Comparison of ENCODE assay signal across 11 mouse cellular contexts in genomic region chr4:47251693-47252435, GRCm38 (mm10). TPM values are rescaled to one million over a fixed set of nuclear protein-coding genes. Genes with fewer than 3 reads are reported as not detected.
DNase-seq lines count a peak whose midpoint lies in the region; ATAC-seq and TF ChIP-seq lines count a peak whose summit lies in the region.
"Had no signal": no experiment of that assay in that cellular context is flagged by ENCODE, and none has a peak within 500 bp of the region (broad histone marks: within the 10 kb centered on the region; RNA-seq: fewer than 3 reads in every experiment).

No protein-coding gene starts in this region.

- no peak for TF ChIP-seq POLR2A in heart, adult 2 months (IDR thresholded peaks at IDR 0.05; ENCODE audit: insufficient read depth, low read depth, low read length)

- DNase-seq in heart, adult 11 months: peak; percentile 98
- DNase-seq in adrenal gland, postnatal 25 days: peak; percentile 28
- peak; percentile 67 to 80 for DNase-seq in heart, adult 2 months
- DNase-seq in left cerebral cortex, postnatal 14 days (ENCODE audit: low spot score in 2 of 2): peak; percentile 62 to 63
- no peak for DNase-seq in urinary bladder, postnatal 4 days (ENCODE audit: low spot score in 2 of 2)

- no peak overlapping the region for H3K9ac ChIP-seq in heart, embryonic 11.5 days (ENCODE audit: low read depth, low read length)
- H3K9ac ChIP-seq in heart, adult 2 months (ENCODE audit: low read depth, low read length): no peak overlapping the region
- H3K9ac ChIP-seq in neural tube, embryonic 15.5 days (replicated peaks): no peak overlapping the region
- no peak overlapping the region for H3K9ac ChIP-seq in intestine, embryonic 16.5 days (ENCODE audit: low read depth, low read length)
- H3K9ac ChIP-seq: stomach, embryonic 15.5 days had no signal

- H3K27me3 ChIP-seq in heart, embryonic 11.5 days (ENCODE audit: control insufficient read depth, insufficient read depth, low read length): no peaks in the 10 kb centered on the region
- no peaks in the 10 kb centered on the region for H3K27me3 ChIP-seq in heart, adult 2 months (ENCODE audit: control insufficient read depth, insufficient read depth, low read length)
- H3K27me3 ChIP-seq in neural tube, embryonic 15.5 days (replicated peaks): no peaks in the 10 kb centered on the region
- no peaks in the 10 kb centered on the region for H3K27me3 ChIP-seq in intestine, embryonic 16.5 days (replicated peaks; ENCODE audit: control insufficient read depth, insufficient read depth, low read length)
- H3K27me3 ChIP-seq: Patski; stomach, embryonic 15.5 days had no signal

- TF ChIP-seq EP300 in heart, adult 2 months (IDR thresholded peaks at IDR 0.05; ENCODE audit: insufficient read depth, low read depth, low read length): peak; percentile 82

- H3K4me2 ChIP-seq in heart, embryonic 11.5 days: no peak overlapping the region
- H3K4me2 ChIP-seq in neural tube, embryonic 15.5 days: no peak overlapping the region
- no peak overlapping the region for H3K4me2 ChIP-seq in intestine, embryonic 16.5 days (ENCODE audit: low read depth, low read length)
- H3K4me2 ChIP-seq: stomach, embryonic 15.5 days had no signal

- no peaks in the 10 kb centered on the region for H3K36me3 ChIP-seq in heart, embryonic 11.5 days (ENCODE audit: control insufficient read depth, insufficient read depth, low read length)
- H3K36me3 ChIP-seq in heart, adult 2 months (ENCODE audit: control insufficient read depth, insufficient read depth, low read length): no peaks in the 10 kb centered on the region
- no peaks in the 10 kb centered on the region for H3K36me3 ChIP-seq in neural tube, embryonic 15.5 days
- no peaks in the 10 kb centered on the region for H3K36me3 ChIP-seq in intestine, embryonic 16.5 days (ENCODE audit: control insufficient read depth, insufficient read depth, low read length)
- H3K36me3 ChIP-seq: stomach, embryonic 15.5 days had no signal

- H3K4me3 ChIP-seq in heart, embryonic 11.5 days (ENCODE audit: low read depth, low read length): no peak overlapping the region
- H3K4me3 ChIP-seq in heart, adult 2 months: no peak overlapping the region
- H3K4me3 ChIP-seq in neural tube, embryonic 15.5 days (replicated peaks): no peak overlapping the region
- H3K4me3 ChIP-seq in intestine, embryonic 16.5 days (ENCODE audit: low read length): no peak overlapping the region
- H3K4me3 ChIP-seq: erythroblast, embryonic 14.5 days; stomach, embryonic 15.5 days had no signal

- WGBS in heart, embryonic 11.5 days (ENCODE audit: insufficient replicate concordance): 79% methylated on average over 11 of the region's 11 CpGs
- WGBS in heart, adult 2 months: 28% methylated on average over 11 of the region's 11 CpGs
- 81% methylated on average over 11 of the region's 11 CpGs for WGBS in neural tube, embryonic 15.5 days
- WGBS in intestine, embryonic 16.5 days: 79% methylated on average over 11 of the region's 11 CpGs

- no peak; the same call in 1 of the 2 replicates for ATAC-seq in heart, embryonic 11.5 days (replicated peaks; ENCODE audit: insufficient number of reproducible peaks, low FRiP score, low TSS enrichment)
- ATAC-seq in neural tube, embryonic 15.5 days (ENCODE audit: low FRiP score): no peak
- no peak for ATAC-seq in intestine, embryonic 16.5 days
- ATAC-seq: Patski had no signal

- H3K27ac ChIP-seq in heart, embryonic 11.5 days (ENCODE audit: low read depth, low read length): no peak overlapping the region
- peak overlapping the region; percentile 54 for H3K27ac ChIP-seq in heart, adult 2 months
- H3K27ac ChIP-seq in neural tube, embryonic 15.5 days (replicated peaks): no peak overlapping the region
- no peak overlapping the region for H3K27ac ChIP-seq in intestine, embryonic 16.5 days (ENCODE audit: low read length)
- H3K27ac ChIP-seq: stomach, embryonic 15.5 days had no signal

- 0 out of 2 replicates have a peak, but pooled peaks cover 3% of the 10 kb centered on the region for H3K4me1 ChIP-seq in heart, embryonic 11.5 days (ENCODE audit: control insufficient read depth, insufficient read depth, low read length)
- H3K4me1 ChIP-seq in heart, adult 2 months (ENCODE audit: control insufficient read depth, insufficient read depth, low read length): peaks cover 16% of the 10 kb centered on the region
- no peaks in the 10 kb centered on the region for H3K4me1 ChIP-seq in neural tube, embryonic 15.5 days
- H3K4me1 ChIP-seq in intestine, embryonic 16.5 days (ENCODE audit: control insufficient read depth, insufficient read depth, low read length): peaks cover 3% of the 10 kb centered on the region; the same call in 1 of the 2 replicates

- TF ChIP-seq CTCF in heart, adult 2 months (IDR thresholded peaks at IDR 0.05): no peak

- intact Hi-C loops in heart, adult 2 months (cut with DNase I): loop anchor here (1.0 to 10.0 kb wide), 5 partner anchors 17 to 557 kb away; partner anchors contain the start of gene Tgfbr1
- intact Hi-C loops in left cerebral cortex, postnatal 14 days (cut with DNase I): loop anchor here (2.0 to 5.0 kb wide), 2 partner anchors 123 to 150 kb away; no protein-coding TSS in a partner anchor

- H3K9me3 ChIP-seq in heart, embryonic 11.5 days (replicated peaks; ENCODE audit: control insufficient read depth, low read length): 0 out of 2 replicates have a peak, but pooled peaks cover 2% of the 10 kb centered on the region
- no peaks in the 10 kb centered on the region for H3K9me3 ChIP-seq in neural tube, embryonic 15.5 days (replicated peaks)
- no peaks in the 10 kb centered on the region for H3K9me3 ChIP-seq in intestine, embryonic 16.5 days (ENCODE audit: control insufficient read depth, low read length)
- H3K9me3 ChIP-seq: stomach, embryonic 15.5 days had no signal

- no peaks in the 10 kb centered on the region for H3K79me2 ChIP-seq in heart, adult 2 months (replicated peaks; ENCODE audit: control insufficient read depth, insufficient read depth, low read length)

RNA-seq across cellular contexts. Expression of gene Col15a1, which starts 43.9 kb away (rescaled TPM):
- 0.97 and 2.0 TPM in 2 replicates for polyA plus RNA-seq in heart, embryonic 11.5 days (2014; fragmentation: Nextera tagmentation; extraction: Ambion mirVana)
- total RNA-seq in adrenal gland, postnatal 25 days (2021): 36.1 and 38.6 TPM in 2 replicates
- 10 to 100 TPM; 36.9 to 86.4 TPM for total RNA-seq in heart, adult 2 months (2021)
- 97.6 and 161 TPM in 2 replicates for polyA plus RNA-seq in heart, adult 2 months (2012; rRNA removed)
- 10 to 100 TPM in 1 of 2 experiments, 1 to 10 TPM in 1; 9.0 to 13.0 TPM for total RNA-seq in left cerebral cortex, postnatal 14 days (2021)
- 3.9 and 7.9 TPM in 2 replicates for polyA plus RNA-seq in neural tube, embryonic 15.5 days (2015; fragmentation: Nextera tagmentation; extraction: Ambion mirVana)
- polyA plus RNA-seq in intestine, embryonic 16.5 days (2015; fragmentation: Nextera tagmentation; extraction: Ambion mirVana): 12.7 and 15.1 TPM in 2 replicates
- polyA plus RNA-seq: erythroblast, embryonic 14.5 days had no signal

Comparison
In these comparisons a context has a peak if more than half of its experiments do, and no peak if none do; other contexts are left out.
1. DNase-seq: peak in heart, adult 11 months (single experiment), adrenal gland, postnatal 25 days (single experiment), heart, adult 2 months (2 of 2) and left cerebral cortex, postnatal 14 days (2 of 2); none in urinary bladder, postnatal 4 days (0 of 2).